Mouse (Mus musculus): ENCODE data around the gene Fbxw4. TPM values are rescaled to one million over a fixed set of nuclear protein-coding genes. Genes with fewer than 3 reads are reported as not detected.

Gene Fbxw4
- total and polyA plus RNA-seq, 2 experiments from 2014 or later = 3.0 to 43.7 TPM

DNA sequence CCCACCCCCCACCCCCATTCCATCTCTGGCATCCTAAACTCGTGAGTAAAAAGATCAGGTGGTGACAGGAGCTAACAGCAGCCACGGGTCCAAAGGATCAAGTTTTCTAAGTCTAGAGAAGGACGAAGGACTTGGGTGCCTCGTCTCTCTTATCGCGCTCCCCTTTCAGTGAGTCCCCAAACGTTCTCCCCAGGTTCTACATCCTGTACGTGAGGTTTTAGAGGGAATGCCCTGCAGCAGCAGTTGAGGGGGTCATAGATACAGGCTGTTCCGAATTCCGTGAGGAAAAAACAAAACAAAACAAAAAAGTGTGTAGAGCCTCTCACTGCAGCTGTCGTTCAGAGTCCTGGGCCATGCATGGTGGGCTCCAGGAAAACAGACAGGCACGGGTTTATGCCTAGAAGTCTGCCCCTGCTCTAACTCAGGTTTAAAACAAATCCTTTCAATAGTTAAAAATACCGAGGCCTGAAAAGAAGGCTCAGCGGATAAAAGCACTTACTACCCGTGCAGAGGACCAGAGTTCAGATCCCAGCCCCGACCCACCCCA lies 16.7 kb upstream of the Fbxw4 start:
- Histone ChIP-seq H3K27ac (ENCODE audit: low read depth) (no peak overlapping the region), H3K9ac (replicated peaks; ENCODE audit: low read depth, low read length) (peak overlapping the region; percentile 53; the same call in 1 of the 2 replicates), H3K4me2 (ENCODE audit: low read depth, low read length) (peak overlapping the region; percentile 73), H3K9me3 (replicated peaks; ENCODE audit: control insufficient read depth, low read length) (no peaks in the 10 kb centered on the region), H3K27me3 (ENCODE audit: control insufficient read depth, insufficient read depth, low read length) (peaks cover 7% of the 10 kb centered on the region; the same call in 1 of the 2 replicates), H3K4me3 (ENCODE audit: low read depth, low read length) (peak overlapping the region; percentile 57), H3K36me3 (replicated peaks; ENCODE audit: control insufficient read depth, insufficient read depth, low read length) (no peaks in the 10 kb centered on the region), H3K4me1 (ENCODE audit: control insufficient read depth, insufficient read depth) (peaks cover 14% of the 10 kb centered on the region; the same call in 1 of the 2 replicates)
- TF ChIP-seq EP300 (IDR thresholded peaks at IDR 0.05; ENCODE audit: low read depth) (no peak), CTCF (IDR thresholded peaks at IDR 0.05; ENCODE audit: low read depth) (no peak)
- 10% methylated on average over 16 of the region's 16 CpGs for WGBS
- ATAC-seq (ENCODE audit: insufficient read depth, low read depth) (no peak), DNase-seq (ENCODE audit: low spot score) (peak; percentile 33)

DNA sequence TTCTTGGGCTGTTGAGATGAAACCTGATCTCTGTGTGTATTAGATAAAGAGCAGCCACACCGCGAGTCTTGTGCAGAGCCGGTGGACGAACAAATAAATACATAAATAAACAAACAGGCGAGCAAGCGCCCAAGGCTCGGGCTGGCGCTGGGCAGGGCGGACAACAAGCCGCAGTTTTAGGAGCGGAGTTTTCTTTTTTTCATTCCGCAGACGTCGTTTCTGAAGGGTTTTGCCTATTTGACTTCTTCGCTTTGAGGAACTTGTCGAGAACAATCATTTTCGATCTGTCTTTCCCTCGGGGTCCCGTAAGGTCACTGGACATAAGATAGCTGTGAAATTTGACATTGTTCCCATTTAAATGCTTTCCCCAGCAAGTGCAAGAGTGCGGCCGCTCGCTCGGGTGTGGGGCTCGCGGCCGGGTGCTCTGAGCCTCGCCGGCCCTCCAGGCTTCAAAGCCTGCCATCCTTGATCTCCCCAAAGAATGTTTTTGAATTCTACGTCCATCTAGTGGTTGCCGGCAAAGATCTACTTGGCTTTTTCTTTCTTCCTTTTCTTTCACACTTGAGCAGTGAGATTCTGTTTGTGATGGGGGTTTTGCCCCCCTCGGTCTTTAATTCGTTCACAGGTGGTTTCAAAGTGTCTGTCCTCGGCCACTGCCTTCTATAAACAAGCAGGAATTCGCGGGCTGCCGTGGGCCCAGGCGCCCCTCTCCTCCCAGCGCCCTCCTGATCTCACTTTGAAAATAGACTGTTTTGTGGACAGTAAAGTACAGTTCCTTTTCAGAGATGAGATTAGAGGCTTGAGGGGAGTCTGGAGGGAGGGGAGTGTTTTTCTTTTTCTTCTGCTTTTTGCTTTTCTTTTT lies 15.8 kb upstream of the Fbxw4 start:
- peaks cover 14% of the 10 kb centered on the region; the same call in 1 of the 2 replicates for H3K4me1 ChIP-seq (ENCODE audit: control insufficient read depth, insufficient read depth)
- H3K9me3 ChIP-seq (replicated peaks; ENCODE audit: control insufficient read depth, low read length) = no peaks in the 10 kb centered on the region
- TF ChIP-seq EP300 (IDR thresholded peaks at IDR 0.05; ENCODE audit: low read depth) = no peak
- no peak for TF ChIP-seq CTCF (IDR thresholded peaks at IDR 0.05; ENCODE audit: low read depth)
- H3K9ac ChIP-seq (replicated peaks; ENCODE audit: low read depth, low read length) = peak overlapping the region; percentile 53
- DNase-seq (ENCODE audit: low spot score) = no peak
- no peak overlapping the region for H3K27ac ChIP-seq (ENCODE audit: low read depth)
- peak; percentile 55; the same call in 1 of the 2 replicates for ATAC-seq (ENCODE audit: insufficient read depth, low read depth)
- no peaks in the 10 kb centered on the region for H3K36me3 ChIP-seq (replicated peaks; ENCODE audit: control insufficient read depth, insufficient read depth, low read length)
- H3K4me2 ChIP-seq (ENCODE audit: low read depth, low read length) = peak overlapping the region; percentile 73
- peak overlapping the region; percentile 57 for H3K4me3 ChIP-seq (ENCODE audit: low read depth, low read length)
- peaks cover 7% of the 10 kb centered on the region; the same call in 1 of the 2 replicates for H3K27me3 ChIP-seq (ENCODE audit: control insufficient read depth, insufficient read depth, low read length)
- 2% methylated on average over 38 of the region's 38 CpGs for WGBS

DNA sequence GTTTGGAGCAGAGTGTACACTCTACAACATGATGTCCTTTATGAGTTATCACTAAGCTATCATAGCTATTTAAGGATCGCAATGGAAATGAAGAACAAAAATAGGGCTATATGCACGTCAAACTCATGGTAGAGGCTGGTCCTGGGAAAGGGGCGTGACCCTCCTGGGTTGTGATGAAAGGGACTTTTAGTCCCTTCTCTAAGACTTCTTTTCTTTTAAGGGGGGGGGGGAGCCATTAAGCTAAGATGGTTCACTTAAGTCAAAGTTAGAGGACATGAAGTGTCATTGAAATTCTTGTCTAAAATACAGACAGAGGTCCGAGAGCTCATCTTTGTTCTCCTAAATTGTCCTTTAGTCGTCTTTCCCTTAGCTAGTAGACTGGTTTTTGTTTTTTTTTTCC lies 15.1 kb upstream of the Fbxw4 start:
- H3K4me3 ChIP-seq (ENCODE audit: low read depth, low read length) = peak overlapping the region; percentile 57
- WGBS = 45% methylated on average over 5 of the region's 5 CpGs
- DNase-seq (ENCODE audit: low spot score) (no peak), ATAC-seq (ENCODE audit: insufficient read depth, low read depth) (no peak)
- no peak overlapping the region for H3K9ac ChIP-seq (replicated peaks; ENCODE audit: low read depth, low read length)
- H3K4me2 ChIP-seq (ENCODE audit: low read depth, low read length) = peak overlapping the region; percentile 73; the same call in 1 of the 2 replicates
- peaks cover 7% of the 10 kb centered on the region; the same call in 1 of the 2 replicates for H3K27me3 ChIP-seq (ENCODE audit: control insufficient read depth, insufficient read depth, low read length)
- H3K36me3 ChIP-seq (replicated peaks; ENCODE audit: control insufficient read depth, insufficient read depth, low read length) = no peaks in the 10 kb centered on the region
- H3K9me3 ChIP-seq (replicated peaks; ENCODE audit: control insufficient read depth, low read length) = no peaks in the 10 kb centered on the region
- no peak overlapping the region for H3K27ac ChIP-seq (ENCODE audit: low read depth)
- TF ChIP-seq CTCF (IDR thresholded peaks at IDR 0.05; ENCODE audit: low read depth) (no peak), EP300 (IDR thresholded peaks at IDR 0.05; ENCODE audit: low read depth) (no peak)
- 0 out of 2 replicates have a peak, but pooled peaks cover 8% of the 10 kb centered on the region for H3K4me1 ChIP-seq (ENCODE audit: control insufficient read depth, insufficient read depth)

DNA sequence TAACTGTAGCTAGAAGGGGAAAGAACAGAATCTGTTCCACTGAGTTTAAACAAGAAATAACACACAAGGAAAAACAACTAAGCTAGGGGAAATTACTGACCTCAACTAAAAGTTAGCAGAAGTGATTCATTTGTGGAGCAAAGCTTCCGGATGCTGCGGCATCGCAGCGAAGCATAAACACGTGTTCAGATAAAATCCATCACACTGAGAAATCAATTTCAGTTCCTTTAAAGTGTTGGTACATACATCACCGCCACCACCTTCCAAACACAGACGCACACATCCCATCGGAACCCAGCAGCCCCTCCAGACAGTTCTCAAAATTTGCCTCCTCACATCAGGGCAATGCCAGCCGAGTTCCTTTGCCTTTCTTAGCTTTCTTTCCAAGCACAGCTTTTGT lies 12.9 kb upstream of the Fbxw4 start:
- no peaks in the 10 kb centered on the region for H3K36me3 ChIP-seq (replicated peaks; ENCODE audit: control insufficient read depth, insufficient read depth, low read length)
- no peak for TF ChIP-seq EP300 (IDR thresholded peaks at IDR 0.05; ENCODE audit: low read depth)
- no peak for TF ChIP-seq CTCF (IDR thresholded peaks at IDR 0.05; ENCODE audit: low read depth)
- H3K4me2 ChIP-seq (ENCODE audit: low read depth, low read length) = no peak overlapping the region
- peaks cover 7% of the 10 kb centered on the region; the same call in 1 of the 2 replicates for H3K27me3 ChIP-seq (ENCODE audit: control insufficient read depth, insufficient read depth, low read length)
- H3K9ac ChIP-seq (replicated peaks; ENCODE audit: low read depth, low read length) = no peak overlapping the region
- no peak for ATAC-seq (ENCODE audit: insufficient read depth, low read depth)
- H3K4me3 ChIP-seq (ENCODE audit: low read depth, low read length) = no peak overlapping the region
- 89% methylated on average over 9 of the region's 9 CpGs for WGBS
- no peaks in the 10 kb centered on the region for H3K9me3 ChIP-seq (replicated peaks; ENCODE audit: control insufficient read depth, low read length)
- DNase-seq (ENCODE audit: low spot score) = no peak
- H3K27ac ChIP-seq (ENCODE audit: low read depth) = no peak overlapping the region
- 0 out of 2 replicates have a peak, but pooled peaks cover 8% of the 10 kb centered on the region for H3K4me1 ChIP-seq (ENCODE audit: control insufficient read depth, insufficient read depth)

DNA sequence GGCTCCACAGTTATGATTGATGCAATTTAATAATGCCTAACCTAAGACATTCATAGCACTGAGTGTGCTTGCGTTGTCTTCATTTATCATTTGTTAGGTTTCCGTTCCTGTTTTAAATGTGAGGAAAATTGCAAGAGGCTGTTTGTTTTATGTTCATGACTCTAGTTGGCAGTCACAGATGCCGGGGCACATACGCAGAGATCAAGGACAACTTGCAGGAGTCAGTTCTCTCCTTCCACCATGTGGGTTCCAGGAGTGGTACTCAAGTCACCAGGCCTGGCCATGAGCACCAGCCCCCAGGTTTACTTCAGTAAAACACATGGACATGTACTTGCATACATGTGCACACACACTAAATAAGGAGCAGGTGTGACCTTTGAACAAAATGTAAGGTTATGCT lies 8.9 kb upstream of the Fbxw4 start:
- no peaks in the 10 kb centered on the region for H3K36me3 ChIP-seq (replicated peaks; ENCODE audit: control insufficient read depth, insufficient read depth, low read length)
- WGBS = 90% methylated on average over 4 of the region's 4 CpGs
- no peaks in the 10 kb centered on the region for H3K27me3 ChIP-seq (ENCODE audit: control insufficient read depth, insufficient read depth, low read length)
- H3K4me3 ChIP-seq (ENCODE audit: low read depth, low read length) = no peak overlapping the region
- H3K27ac ChIP-seq (ENCODE audit: low read depth) = no peak overlapping the region
- no peak for ATAC-seq (ENCODE audit: insufficient read depth, low read depth)
- H3K9ac ChIP-seq (replicated peaks; ENCODE audit: low read depth, low read length) = no peak overlapping the region
- no peak for TF ChIP-seq EP300 (IDR thresholded peaks at IDR 0.05; ENCODE audit: low read depth)
- TF ChIP-seq CTCF (IDR thresholded peaks at IDR 0.05; ENCODE audit: low read depth) = no peak
- H3K9me3 ChIP-seq (replicated peaks; ENCODE audit: control insufficient read depth, low read length) = no peaks in the 10 kb centered on the region
- H3K4me2 ChIP-seq (ENCODE audit: low read depth, low read length) = no peak overlapping the region
- H3K4me1 ChIP-seq (ENCODE audit: control insufficient read depth, insufficient read depth) = no peaks in the 10 kb centered on the region
- no peak for DNase-seq (ENCODE audit: low spot score)
